Mouse (Mus musculus): ENCODE measurements at regions not wholly inside any gene's neighbourhood (a gene's known extent, or its start where the extent isn't known, plus 50 kb on each side); places are given as distances from the start of the nearest gene placed in this dataset.

DNA sequence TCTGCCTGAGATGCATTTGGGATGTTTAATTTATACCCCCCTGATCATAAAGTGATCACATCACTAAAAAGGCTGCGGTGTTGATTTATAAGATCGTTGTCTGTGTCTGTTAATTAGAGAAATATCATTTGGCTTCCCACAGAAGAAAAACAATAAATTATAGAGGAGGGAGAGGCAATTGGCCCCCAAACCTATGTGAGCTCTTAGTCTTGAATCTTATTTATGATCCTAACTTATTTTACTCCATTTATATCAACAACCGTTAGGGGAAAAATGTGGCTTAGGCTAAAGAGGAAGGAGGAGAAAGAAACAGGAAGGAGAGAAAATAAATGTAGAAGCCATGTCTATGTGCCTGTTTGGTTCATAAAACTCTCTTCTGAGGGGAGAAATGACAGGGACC is 609.5 kb downstream of the Tox3 start:
- TF ChIP-seq POLR2A (IDR thresholded peaks at IDR 0.05; ENCODE audit: borderline replicate concordance, extremely low read depth, insufficient read depth, insufficient read length, poor library complexity, severe bottlenecking): no peak
- TF ChIP-seq CTCF (IDR thresholded peaks at IDR 0.05; ENCODE audit: borderline replicate concordance, extremely low read depth, insufficient read depth, insufficient read length): no peak
